Mouse (Mus musculus) olfactory bulb, adult 2 months (tissue): ENCODE data around the gene Plekhj1.

Experiments used
- CTCF ChIP-seq: fragments of 200-500 bp; IDR thresholded peaks from 2 replicates; pipeline ENCODE4 v1.5.1; 2012; ENCODE audit warnings: low read depth, mild to moderate bottlenecking, low read length, moderate library complexity; ENCODE audit not compliant: insufficient read depth
- POLR2A ChIP-seq: fragments of 200-500 bp; IDR thresholded peaks from 2 replicates; pipeline ENCODE4 v1.6.1; 2012; ENCODE audit warnings: mild to moderate bottlenecking, low read depth, low read length, moderate library complexity; ENCODE audit not compliant: insufficient read depth

DNA sequence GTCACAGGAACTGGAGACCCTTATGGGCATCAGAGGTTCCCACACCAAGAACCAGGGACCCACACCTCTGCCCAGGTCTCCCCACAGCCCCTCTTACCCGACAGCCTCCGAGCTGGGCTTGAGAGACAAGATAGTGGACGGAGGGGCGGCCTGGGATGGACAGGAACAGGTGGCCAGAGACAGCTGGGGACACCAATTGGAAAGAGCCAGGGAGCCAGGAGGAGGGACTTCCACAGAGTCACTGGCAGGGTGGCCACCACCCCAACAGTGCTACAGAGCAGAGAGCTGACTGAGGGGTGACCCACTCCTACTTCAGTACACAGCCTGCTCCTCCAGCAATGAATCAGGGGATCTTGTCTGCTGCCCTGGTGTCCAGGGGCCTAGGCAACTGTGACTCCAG, 14.9 kb upstream of the Plekhj1 start, which contains the start of gene Jsrp1:
- TF ChIP-seq POLR2A (no peak), CTCF (no peak)
